Mouse (Mus musculus): ENCODE results near the gene Sgo2a. TPM values are rescaled to one million over a fixed set of nuclear protein-coding genes. Genes with fewer than 3 reads are reported as not detected.

Sgo2a gene
- polyA plus RNA-seq, 1 experiment = 1.6 TPM

GRCm38 (mm10) chr1:58046721-58047290 is 51.0 kb downstream of the Sgo2a start:
- Histone ChIP-seq H3K79me2 (ENCODE audit: control insufficient read depth, insufficient read depth) (no peaks in the 10 kb centered on the region), H3K36me3 (ENCODE audit: control insufficient read depth, insufficient read depth) (no peaks in the 10 kb centered on the region), H3K4me3 (no peak overlapping the region), H3ac (ENCODE audit: control insufficient read depth, insufficient read length) (no peak overlapping the region), H3K4me2 (ENCODE audit: low read depth) (no peak overlapping the region), H3K27me3 (ENCODE audit: control insufficient read depth, insufficient read depth, insufficient read length) (no peaks in the 10 kb centered on the region)
- TF ChIP-seq E2F4 (IDR thresholded peaks at IDR 0.05; ENCODE audit: insufficient read depth) = no peak

- Histone ChIP-seq H3K4me2 (ENCODE audit: low read depth) (no peak overlapping the region), H3K36me3 (ENCODE audit: control insufficient read depth, insufficient read depth) (peaks cover 9% of the 10 kb centered on the region), H3K27me3 (ENCODE audit: control insufficient read depth, insufficient read depth, insufficient read length) (no peaks in the 10 kb centered on the region), H3K79me2 (ENCODE audit: control insufficient read depth, insufficient read depth) (no peaks in the 10 kb centered on the region), H3K4me3 (no peak overlapping the region), H3ac (ENCODE audit: control insufficient read depth, insufficient read length) (no peak overlapping the region)
- TF ChIP-seq TCF3 (IDR thresholded peaks at IDR 0.05; ENCODE audit: insufficient read length, low read depth) (no peak), MYOD1 (IDR thresholded peaks at IDR 0.05; ENCODE audit: control insufficient read depth in 1 of 3, insufficient read length in 2 of 3, low read depth in 2 of 3) (no peak), TCF12 (IDR thresholded peaks at IDR 0.05; ENCODE audit: insufficient read depth, poor library complexity, severe bottlenecking) (no peak), POLR2A (IDR thresholded peaks at IDR 0.05; ENCODE audit: insufficient read length, low read depth) (no peak), REST (IDR thresholded peaks at IDR 0.05; ENCODE audit: insufficient read depth, insufficient read length) (no peak), CEBPB (IDR thresholded peaks at IDR 0.05; ENCODE audit: insufficient read depth, poor library complexity, severe bottlenecking) (no peak), SRF (IDR thresholded peaks at IDR 0.05; ENCODE audit: control insufficient read depth, insufficient read length, low read depth) (no peak), E2F4 (IDR thresholded peaks at IDR 0.05; ENCODE audit: insufficient read depth) (no peak)
Observed at GRCm38 (mm10) chr1:58049126-58049525, 53.4 kb downstream of the Sgo2a start.

- no peak overlapping the region for H3K4me3 ChIP-seq
- no peaks in the 10 kb centered on the region for H3K27me3 ChIP-seq (ENCODE audit: control insufficient read depth, insufficient read depth, insufficient read length)
- TF ChIP-seq REST (IDR thresholded peaks at IDR 0.05; ENCODE audit: insufficient read depth, insufficient read length) (no peak), SRF (IDR thresholded peaks at IDR 0.05; ENCODE audit: control insufficient read depth, insufficient read length, low read depth) (no peak), E2F4 (IDR thresholded peaks at IDR 0.05; ENCODE audit: insufficient read depth) (no peak), TCF3 (IDR thresholded peaks at IDR 0.05; ENCODE audit: insufficient read length, low read depth) (no peak), CEBPB (IDR thresholded peaks at IDR 0.05; ENCODE audit: insufficient read depth, poor library complexity, severe bottlenecking) (no peak), MAX (IDR thresholded peaks at IDR 0.05; ENCODE audit: low read depth) (no peak), MYOD1 (IDR thresholded peaks at IDR 0.05; ENCODE audit: control insufficient read depth in 1 of 3, insufficient read length in 2 of 3, low read depth in 2 of 3) (no peak), MYOG (IDR thresholded peaks at IDR 0.05; ENCODE audit: control insufficient read depth in 1 of 3, insufficient read depth in 1 of 3, insufficient read length in 2 of 3, low read depth in 2 of 3) (no peak), POLR2A (IDR thresholded peaks at IDR 0.05; ENCODE audit: insufficient read length, low read depth) (no peak), TCF12 (IDR thresholded peaks at IDR 0.05; ENCODE audit: insufficient read depth, poor library complexity, severe bottlenecking) (no peak), POLR2AphosphoS2 (IDR thresholded peaks at IDR 0.05; ENCODE audit: insufficient read length, low read depth) (no peak), USF1 (IDR thresholded peaks at IDR 0.05; ENCODE audit: low read depth) (no peak)
- H3ac ChIP-seq (ENCODE audit: control insufficient read depth, insufficient read length) = no peak overlapping the region
- H3K79me2 ChIP-seq (ENCODE audit: control insufficient read depth, insufficient read depth) = no peaks in the 10 kb centered on the region
- no peak overlapping the region for H3K4me2 ChIP-seq (ENCODE audit: low read depth)
- H3K36me3 ChIP-seq (ENCODE audit: control insufficient read depth, insufficient read depth) = peaks cover 21% of the 10 kb centered on the region
Observed at GRCm38 (mm10) chr1:58055598-58055997, 59.8 kb downstream of the Sgo2a start.

GRCm38 (mm10) chr1:58056074-58056807 is 60.5 kb downstream of the Sgo2a start:
- H3K4me2 ChIP-seq (ENCODE audit: low read depth) = no peak overlapping the region

More at GRCm38 (mm10) chr1:58056074-58056807, 60.5 kb downstream of the Sgo2a start:
- Histone ChIP-seq H3K4me3 (no peak overlapping the region), H3K36me3 (ENCODE audit: control insufficient read depth, insufficient read depth) (peaks cover 21% of the 10 kb centered on the region), H3ac (ENCODE audit: control insufficient read depth, insufficient read length) (no peak overlapping the region), H3K79me2 (ENCODE audit: control insufficient read depth, insufficient read depth) (no peaks in the 10 kb centered on the region), H3K27me3 (ENCODE audit: control insufficient read depth, insufficient read depth, insufficient read length) (no peaks in the 10 kb centered on the region)
- no peak for TF ChIP-seq POLR2AphosphoS2 (IDR thresholded peaks at IDR 0.05; ENCODE audit: insufficient read length, low read depth)
- TF ChIP-seq TCF3 (IDR thresholded peaks at IDR 0.05; ENCODE audit: insufficient read length, low read depth) = no peak
- TF ChIP-seq POLR2A (IDR thresholded peaks at IDR 0.05; ENCODE audit: insufficient read length, low read depth) = no peak
- no peak for TF ChIP-seq MYOG (IDR thresholded peaks at IDR 0.05; ENCODE audit: control insufficient read depth in 1 of 3, insufficient read depth in 1 of 3, insufficient read length in 2 of 3, low read depth in 2 of 3)
- no peak for TF ChIP-seq USF1 (IDR thresholded peaks at IDR 0.05; ENCODE audit: low read depth)
- no peak for TF ChIP-seq MAX (IDR thresholded peaks at IDR 0.05; ENCODE audit: low read depth)
- no peak for TF ChIP-seq SRF (IDR thresholded peaks at IDR 0.05; ENCODE audit: control insufficient read depth, insufficient read length, low read depth)
- no peak for TF ChIP-seq REST (IDR thresholded peaks at IDR 0.05; ENCODE audit: insufficient read depth, insufficient read length)
- no peak for TF ChIP-seq CEBPB (IDR thresholded peaks at IDR 0.05; ENCODE audit: insufficient read depth, poor library complexity, severe bottlenecking)
- TF ChIP-seq MYOD1 (IDR thresholded peaks at IDR 0.05; ENCODE audit: control insufficient read depth in 1 of 3, insufficient read length in 2 of 3, low read depth in 2 of 3) = no peak
- TF ChIP-seq E2F4 (IDR thresholded peaks at IDR 0.05; ENCODE audit: insufficient read depth) = no peak
- TF ChIP-seq TCF12 (IDR thresholded peaks at IDR 0.05; ENCODE audit: insufficient read depth, poor library complexity, severe bottlenecking) = no peak
